Mouse (Mus musculus): ENCODE data around the gene Abce1. TPM values are rescaled to one million over a fixed set of nuclear protein-coding genes. Genes with fewer than 3 reads are reported as not detected.

The Abce1 gene
- total RNA-seq, 2 experiments from 2014 or later = 80.0 to 92.9 TPM

DNA sequence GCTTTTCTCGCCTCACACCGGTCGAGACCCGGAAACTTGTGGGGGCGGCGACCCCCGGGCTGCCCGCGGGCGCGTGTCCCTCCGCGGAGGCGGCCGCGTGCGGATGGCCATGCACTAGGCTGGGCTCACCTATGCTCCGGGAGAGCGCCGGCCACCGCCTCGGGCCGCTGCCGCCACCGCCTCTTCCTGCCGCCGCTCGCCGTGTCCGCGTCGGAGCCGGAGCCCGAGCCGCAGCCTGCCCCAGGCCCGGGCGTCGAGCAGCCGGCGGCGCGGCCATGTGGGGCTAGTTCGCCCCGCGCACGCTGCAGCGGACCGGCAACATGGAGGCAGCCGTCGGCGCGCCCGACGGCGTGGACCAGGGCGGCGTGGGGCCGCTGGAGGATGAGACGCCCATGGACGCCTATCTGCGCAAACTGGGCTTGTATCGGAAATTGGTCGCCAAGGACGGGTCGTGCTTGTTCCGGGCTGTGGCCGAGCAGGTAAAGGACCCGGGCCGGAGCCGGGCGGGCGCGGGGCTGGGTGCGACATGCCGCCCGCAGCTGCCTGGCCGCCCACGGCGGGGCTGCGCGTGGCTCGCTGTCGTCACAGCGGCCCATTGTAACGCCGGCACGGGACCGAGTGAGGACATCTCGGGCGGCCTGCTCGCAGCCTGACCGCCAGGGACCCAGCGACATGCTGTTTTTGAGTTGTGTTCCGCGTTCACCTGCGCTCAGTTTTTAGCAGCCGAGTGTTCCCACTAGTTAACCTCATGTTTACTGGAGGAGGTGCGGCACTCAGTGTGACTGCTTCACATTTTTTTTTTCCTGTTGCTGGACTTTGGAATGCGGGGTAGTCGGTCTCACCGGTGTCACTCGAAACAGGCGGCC, 71.7 kb downstream of the Abce1 start, which contains the start of gene Otud4:
Gene Otud4, plus strand, starts transcription at position 33 of the 866 bp plus-strand sequence.
- DNase-seq = peak; percentile 73 to 74

DNA sequence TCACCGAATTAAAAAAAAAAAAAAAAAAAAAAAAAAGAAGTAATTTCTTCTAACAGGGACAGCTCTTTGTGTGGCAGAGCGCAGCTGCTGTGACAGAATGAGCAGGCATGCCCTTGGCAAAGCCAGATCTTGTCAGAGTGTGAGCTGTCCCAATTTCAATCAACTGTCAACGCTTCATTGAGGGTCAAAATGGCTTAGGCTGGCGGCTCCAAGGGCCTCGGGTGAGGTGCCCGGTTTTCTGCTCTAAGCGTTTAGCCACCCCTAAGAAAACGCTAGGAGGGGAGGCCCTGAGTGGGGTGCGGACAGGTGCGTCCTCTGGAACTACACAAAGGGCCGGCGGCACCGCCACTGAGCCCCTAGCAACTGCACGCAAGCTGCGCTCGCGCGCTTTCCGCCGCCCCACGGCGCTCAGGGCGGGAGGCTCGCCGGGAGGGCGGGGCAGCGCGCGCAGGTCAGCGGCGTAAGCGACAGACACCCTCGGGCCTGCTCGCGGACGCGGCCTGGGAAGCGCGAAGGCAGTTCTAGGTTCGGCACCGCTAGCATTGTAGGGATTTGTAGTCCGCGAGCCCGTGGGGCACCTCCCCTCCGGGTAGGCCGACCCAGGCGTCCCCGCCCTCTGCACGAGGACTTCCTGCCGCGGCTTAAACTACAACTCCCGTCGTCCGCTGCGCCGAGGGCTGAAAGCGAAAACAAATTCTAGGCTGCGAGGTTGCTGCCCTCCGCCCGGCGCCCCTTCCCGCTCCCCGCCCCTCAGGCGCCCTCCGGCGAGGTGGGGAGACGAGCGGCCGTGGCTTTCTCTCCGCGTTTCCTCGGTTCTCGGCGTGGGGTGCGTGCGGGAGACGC, 72.6 kb downstream of the Abce1 start:
- peak; percentile 98 to 99 for DNase-seq

DNA sequence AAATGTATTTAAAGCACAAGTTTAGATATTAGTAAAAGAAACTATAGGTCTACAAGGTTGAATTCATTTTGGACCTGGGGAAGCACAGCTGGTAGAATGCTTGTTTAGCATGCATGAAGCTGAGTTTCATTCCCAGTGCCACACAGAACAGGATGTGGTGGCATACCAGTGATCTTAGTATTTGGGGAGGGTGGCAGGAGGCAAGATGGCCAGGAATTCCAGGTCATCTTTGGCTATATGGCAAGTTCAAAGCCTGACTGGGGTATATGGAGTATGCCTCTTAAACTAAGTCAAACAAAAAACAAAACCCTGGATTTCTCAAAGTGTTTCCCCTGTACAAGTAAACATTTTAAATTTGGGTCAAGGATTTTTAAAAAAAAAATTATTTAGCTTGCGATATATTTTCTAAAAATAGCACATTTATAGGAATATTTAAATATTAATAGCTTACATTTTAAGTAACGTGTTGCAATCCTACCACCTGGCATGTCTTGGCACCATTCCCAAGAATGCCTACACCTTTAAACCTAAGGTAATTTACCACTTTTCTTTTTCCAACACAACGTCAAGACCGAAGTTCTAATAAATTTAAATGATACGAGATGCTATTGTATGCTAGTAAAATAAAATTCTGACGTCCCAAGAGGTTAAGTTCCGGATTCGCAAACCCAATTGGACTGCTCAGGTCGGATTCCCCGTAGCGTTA, 73.4 kb downstream of the Abce1 start:
- no peak for DNase-seq

GRCm38 (mm10) chr8:79637237-79637636, 74.3 kb downstream of the Abce1 start:
- no peak for DNase-seq

- DNase-seq = no peak
Observed at GRCm38 (mm10) chr8:79636151-79636550, 75.4 kb downstream of the Abce1 start.

DNA sequence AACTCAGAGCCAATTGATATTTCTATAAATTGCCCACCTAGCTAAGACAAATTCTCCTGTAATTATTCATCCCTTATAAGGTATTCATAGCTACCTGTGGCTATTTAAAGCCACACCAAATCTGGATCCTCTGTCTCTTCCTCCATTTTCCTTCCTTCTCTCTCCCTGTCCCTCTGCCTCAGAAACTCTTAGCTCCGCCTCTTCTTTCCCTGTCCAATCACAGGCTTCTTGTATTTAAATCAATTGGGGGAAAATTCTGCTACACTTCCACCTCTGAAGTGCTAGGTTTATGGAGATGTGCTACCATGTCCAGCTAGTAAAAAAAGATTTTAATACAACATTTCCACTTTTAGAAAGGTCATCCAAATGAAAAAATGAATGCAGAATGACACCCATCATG, 76.0 kb downstream of the Abce1 start:
- DNase-seq = no peak

Other genes with a start within 250 kb of the Abce1 start
- 10 to 100 TPM; 51.7 to 51.9 TPM for gene Otud4, start 72.1 kb downstream of the Abce1 start, total RNA-seq (2021)
- gene Anapc10, start 80 bp upstream of the Abce1 start, total RNA-seq (2021) = 10 to 100 TPM in 1 of 2 experiments, 1 to 10 TPM in 1; 9.6 to 10.9 TPM

All from adrenal gland, postnatal 36 days (tissue).